In genomic region chr17:34437606-34438005, GRCm38 (mm10) we compare ENCODE assay signal across 30 mouse cellular contexts. TPM values are rescaled to one million over a fixed set of nuclear protein-coding genes. Genes with fewer than 3 reads are reported as not detected.
DNase-seq lines count a peak whose midpoint lies in the region; ATAC-seq and TF ChIP-seq lines count a peak whose summit lies in the region.
"Had no signal": no experiment of that assay in that cellular context is flagged by ENCODE, and none has a peak within 500 bp of the region (broad histone marks: within the 10 kb centered on the region; RNA-seq: fewer than 3 reads in every experiment).

No protein-coding gene starts in this region.

- DNase-seq in adrenal gland, adult 18-20 months (ENCODE audit: low spot score in 2 of 2), result no peak
- DNase-seq: adrenal gland, postnatal 25 days; cerebellum, adult 2 months; gastrocnemius, postnatal 36 days; right cerebral cortex, postnatal 25 days; thymus, adult 18-20 months had no signal

- peak overlapping the region; percentile 45; the same call in 1 of the 2 replicates for H3K27ac ChIP-seq in liver, embryonic 16.5 days (ENCODE audit: low read length)
- H3K27ac ChIP-seq in liver, embryonic 12.5 days, result no peak overlapping the region
- H3K27ac ChIP-seq in bone marrow, adult 2 months (ENCODE audit: control insufficient read depth, insufficient read depth, low read depth, low read length, poor library complexity), result peak overlapping the region; percentile 84
- H3K27ac ChIP-seq in midbrain, embryonic 16.5 days (ENCODE audit: low read length), result no peak overlapping the region
- no peak overlapping the region for H3K27ac ChIP-seq in kidney, embryonic 15.5 days
- H3K27ac ChIP-seq: hindbrain, embryonic 12.5 days; left cerebral cortex, adult 2 months; limb, embryonic 10.5 days; liver, embryonic 14.5 days; midbrain, embryonic 13.5 days had no signal

- WGBS in liver, embryonic 16.5 days (ENCODE audit: insufficient replicate concordance), result 13% methylated on average over 7 of the region's 7 CpGs
- 28% methylated on average over 7 of the region's 7 CpGs for WGBS in liver, embryonic 12.5 days (ENCODE audit: insufficient replicate concordance)
- WGBS in bone marrow, adult 2 months, result under 1% methylated on average over 7 of the region's 7 CpGs
- 75% methylated on average over 7 of the region's 7 CpGs for WGBS in midbrain, embryonic 16.5 days
- WGBS in kidney, embryonic 15.5 days, result 37% methylated on average over 7 of the region's 7 CpGs

- no peaks in the 10 kb centered on the region for H3K4me1 ChIP-seq in liver, embryonic 16.5 days (ENCODE audit: control insufficient read depth, low read depth, low read length)
- no peaks in the 10 kb centered on the region for H3K4me1 ChIP-seq in liver, embryonic 12.5 days
- peaks cover 5% of the 10 kb centered on the region; the same call in 1 of the 2 replicates for H3K4me1 ChIP-seq in bone marrow, adult 2 months (ENCODE audit: control insufficient read depth, insufficient read depth, low read length)
- no peaks in the 10 kb centered on the region for H3K4me1 ChIP-seq in midbrain, embryonic 16.5 days (ENCODE audit: control insufficient read depth, insufficient read depth, low read length)
- 0 out of 2 replicates have a peak, but pooled peaks cover 3% of the 10 kb centered on the region for H3K4me1 ChIP-seq in kidney, embryonic 15.5 days
- H3K4me1 ChIP-seq: hindbrain, embryonic 12.5 days; limb, embryonic 10.5 days; midbrain, embryonic 13.5 days had no signal

- H3K4me3 ChIP-seq in liver, embryonic 16.5 days (ENCODE audit: low read depth, low read length), result no peak overlapping the region
- no peak overlapping the region for H3K4me3 ChIP-seq in liver, embryonic 12.5 days
- H3K4me3 ChIP-seq in bone marrow, adult 2 months (replicated peaks; ENCODE audit: control insufficient read depth, low read depth, low read length), result peak overlapping the region; percentile 17
- no peak overlapping the region for H3K4me3 ChIP-seq in midbrain, embryonic 16.5 days (ENCODE audit: low read depth, low read length)
- H3K4me3 ChIP-seq in kidney, embryonic 15.5 days (replicated peaks), result no peak overlapping the region
- H3K4me3 ChIP-seq: erythroblast, embryonic 14.5 days; hindbrain, embryonic 12.5 days; left cerebral cortex, adult 2 months; limb, embryonic 10.5 days; midbrain, embryonic 13.5 days; myocyte had no signal

- no peaks in the 10 kb centered on the region for H3K36me3 ChIP-seq in liver, embryonic 16.5 days (ENCODE audit: control insufficient read depth, insufficient read depth)
- H3K36me3 ChIP-seq in liver, embryonic 12.5 days, result no peaks in the 10 kb centered on the region
- no peaks in the 10 kb centered on the region for H3K36me3 ChIP-seq in midbrain, embryonic 16.5 days (ENCODE audit: control insufficient read depth, insufficient read depth, low read length)
- H3K36me3 ChIP-seq in kidney, embryonic 15.5 days, result no peaks in the 10 kb centered on the region
- H3K36me3 ChIP-seq: G1E; hindbrain, embryonic 12.5 days; limb, embryonic 10.5 days; midbrain, embryonic 13.5 days had no signal

- H3K4me2 ChIP-seq in liver, embryonic 16.5 days (ENCODE audit: low read depth, low read length), result peak overlapping the region; percentile 7; the same call in 1 of the 2 replicates
- no peak overlapping the region for H3K4me2 ChIP-seq in liver, embryonic 12.5 days
- H3K4me2 ChIP-seq in midbrain, embryonic 16.5 days (ENCODE audit: low read length), result no peak overlapping the region
- no peak overlapping the region for H3K4me2 ChIP-seq in kidney, embryonic 15.5 days
- H3K4me2 ChIP-seq: heart, embryonic 11.5 days; hindbrain, embryonic 12.5 days; midbrain, embryonic 13.5 days had no signal

- no peak overlapping the region for H3K9ac ChIP-seq in liver, embryonic 16.5 days (ENCODE audit: low read depth, low read length)
- no peak overlapping the region for H3K9ac ChIP-seq in liver, embryonic 12.5 days
- H3K9ac ChIP-seq in midbrain, embryonic 16.5 days (ENCODE audit: low read depth, low read length), result no peak overlapping the region
- H3K9ac ChIP-seq in kidney, embryonic 15.5 days, result no peak overlapping the region
- H3K9ac ChIP-seq: hindbrain, embryonic 12.5 days; liver, embryonic 14.5 days; midbrain, embryonic 13.5 days had no signal

- ATAC-seq in liver, embryonic 16.5 days (ENCODE audit: low read depth), result no peak
- no peak for ATAC-seq in liver, embryonic 12.5 days
- peak; percentile 57 for ATAC-seq in granulocyte monocyte progenitor cell, adult 5-6 weeks (replicated peaks; ENCODE audit: poor library complexity, severe bottlenecking)
- 0 out of 2 replicates have a peak, but pooled peaks have one; percentile 33 for ATAC-seq in monocyte, adult 5-6 weeks (replicated peaks; ENCODE audit: insufficient number of reproducible peaks, low FRiP score, low TSS enrichment, poor library complexity, severe bottlenecking)
- no peak for ATAC-seq in midbrain, embryonic 16.5 days
- no peak for ATAC-seq in kidney, embryonic 15.5 days (replicated peaks; ENCODE audit: low FRiP score)
- ATAC-seq: forebrain, embryonic 16.5 days; midbrain, embryonic 13.5 days had no signal

- no peak for TF ChIP-seq POLR2A in bone marrow, adult 2 months (IDR thresholded peaks at IDR 0.05; ENCODE audit: borderline replicate concordance, control insufficient read depth, low read depth, low read length)

- no peak for TF ChIP-seq CTCF in bone marrow, adult 2 months (IDR thresholded peaks at IDR 0.05; ENCODE audit: control insufficient read depth, insufficient read depth, low read length)

- H3K27me3 ChIP-seq in liver, embryonic 16.5 days (ENCODE audit: control insufficient read depth, insufficient read depth, low read depth, low read length), result no peaks in the 10 kb centered on the region
- no peaks in the 10 kb centered on the region for H3K27me3 ChIP-seq in liver, embryonic 12.5 days (replicated peaks)
- no peaks in the 10 kb centered on the region for H3K27me3 ChIP-seq in midbrain, embryonic 16.5 days (ENCODE audit: control insufficient read depth, insufficient read depth, low read depth, low read length)
- no peaks in the 10 kb centered on the region for H3K27me3 ChIP-seq in kidney, embryonic 15.5 days
- H3K27me3 ChIP-seq: hindbrain, embryonic 12.5 days; midbrain, embryonic 13.5 days had no signal

- no peaks in the 10 kb centered on the region for H3K9me3 ChIP-seq in liver, embryonic 16.5 days (replicated peaks; ENCODE audit: control insufficient read depth, low read length)
- H3K9me3 ChIP-seq in liver, embryonic 12.5 days (replicated peaks), result no peaks in the 10 kb centered on the region
- no peaks in the 10 kb centered on the region for H3K9me3 ChIP-seq in midbrain, embryonic 16.5 days (replicated peaks; ENCODE audit: control insufficient read depth, low read length, poor library complexity, severe bottlenecking)
- H3K9me3 ChIP-seq in kidney, embryonic 15.5 days (replicated peaks), result no peaks in the 10 kb centered on the region
- H3K9me3 ChIP-seq: limb, embryonic 10.5 days had no signal

RNA-seq across cellular contexts. Expression of gene BC051142, which starts 39.0 kb away (rescaled TPM):
- polyA plus RNA-seq in liver, embryonic 16.5 days (2015; fragmentation: Nextera tagmentation; extraction: Ambion mirVana), result 0.12 and 0.16 TPM in 2 replicates
- polyA plus RNA-seq in liver, embryonic 12.5 days (2016; fragmentation: Nextera tagmentation; extraction: Ambion mirVana), result 0.18 and 0.31 TPM in 2 replicates
- 0.92 and 3.7 TPM in 2 replicates for polyA plus RNA-seq in bone marrow, adult 2 months (2011; ENCODE audit: insufficient read depth, insufficient read length, low replicate concordance, missing spikeins)
- not detected in 2 replicates for total RNA-seq in granulocyte monocyte progenitor cell, adult 5-6 weeks (2014; fragmentation: Nextera tagmentation)
- 0.21 TPM in 1 of 2 replicates, not detected in the other for total RNA-seq in granulocyte monocyte progenitor cell, adult 5-6 weeks (2017)
- 2.6 to 4.7 TPM in 2 of 3 replicates, not detected in the other for total RNA-seq in monocyte, adult 5-6 weeks (2017)
- 1 to 10 TPM; 2.4 to 3.7 TPM for total RNA-seq in adrenal gland, adult 18-20 months (2021)
- 6.1 and 6.7 TPM in 2 replicates for polyA plus RNA-seq in midbrain, embryonic 16.5 days (2015; fragmentation: Nextera tagmentation; extraction: Ambion mirVana)
- 0.32 and 0.77 TPM in 2 replicates for polyA plus RNA-seq in kidney, embryonic 15.5 days (2015; fragmentation: Nextera tagmentation; extraction: Ambion mirVana)
- total RNA-seq: gastrocnemius, postnatal 36 days; heart, postnatal 10 days had no signal
- polyA plus RNA-seq: erythroblast, embryonic 14.5 days; G1E; heart, embryonic 11.5 days; myocyte had no signal

RNA-seq across cellular contexts. Expression of gene Btnl4, which starts 39.5 kb away (rescaled TPM):
- polyA plus RNA-seq in liver, embryonic 16.5 days (2015; fragmentation: Nextera tagmentation; extraction: Ambion mirVana), result 0.14 TPM in 1 of 2 replicates, not detected in the other
- polyA plus RNA-seq in liver, embryonic 12.5 days (2016; fragmentation: Nextera tagmentation; extraction: Ambion mirVana), result not detected in 2 replicates
- polyA plus RNA-seq in bone marrow, adult 2 months (2011; ENCODE audit: insufficient read depth, insufficient read length, low replicate concordance, missing spikeins), result 0.65 and 1.2 TPM in 2 replicates
- total RNA-seq in granulocyte monocyte progenitor cell, adult 5-6 weeks (2014; fragmentation: Nextera tagmentation), result not detected in 2 replicates
- not detected in 2 replicates for total RNA-seq in granulocyte monocyte progenitor cell, adult 5-6 weeks (2017)
- not detected in 3 replicates for total RNA-seq in monocyte, adult 5-6 weeks (2017)
- not detected for total RNA-seq in adrenal gland, adult 18-20 months (2021)
- polyA plus RNA-seq in midbrain, embryonic 16.5 days (2015; fragmentation: Nextera tagmentation; extraction: Ambion mirVana), result not detected in 2 replicates
- 0.09 TPM in 1 of 2 replicates, not detected in the other for polyA plus RNA-seq in kidney, embryonic 15.5 days (2015; fragmentation: Nextera tagmentation; extraction: Ambion mirVana)
- total RNA-seq: adrenal gland, postnatal 25 days; gastrocnemius, postnatal 36 days; heart, postnatal 10 days; layer of hippocampus, adult 8-10 months; left cerebral cortex, adult 2 months had no signal
- polyA plus RNA-seq: cerebellum, adult 2 months; cortical plate, adult 2 months; embryonic facial prominence, embryonic 11.5 days; forebrain, embryonic 16.5 days; G1E; heart, embryonic 11.5 days; hindbrain, embryonic 12.5 days; kidney, embryonic 16.5 days; limb, embryonic 10.5 days; liver, embryonic 14.5 days; midbrain, embryonic 13.5 days; myocyte; neural tube, embryonic 14.5 days; stomach, embryonic 14.5 days had no signal

Comparison
In these comparisons a context has a peak if more than half of its experiments do, and no peak if none do; other contexts are left out.
1. H3K27ac ChIP-seq: peak in liver, embryonic 16.5 days (single experiment) and bone marrow, adult 2 months (single experiment); none in liver, embryonic 12.5 days (single experiment), midbrain, embryonic 16.5 days (single experiment) and kidney, embryonic 15.5 days (single experiment).
2. ATAC-seq: peak in granulocyte monocyte progenitor cell, adult 5-6 weeks (single experiment) and monocyte, adult 5-6 weeks (single experiment); none in liver, embryonic 16.5 days (single experiment), liver, embryonic 12.5 days (single experiment), midbrain, embryonic 16.5 days (single experiment) and kidney, embryonic 15.5 days (single experiment).